Mouse (Mus musculus) G1E (cell line): ENCODE data around the gene Cysltr2.

Experiments
- CTCF ChIP-seq: IDR thresholded peaks from 2 replicates; pipeline ENCODE4 v1.5.1; 2012; ENCODE audit warnings: low read depth, low read length, inconsistent platforms, mixed read lengths
- GATA1 ChIP-seq: IDR thresholded peaks from 2 replicates; pipeline ENCODE4 v1.6.1; 2012; ENCODE audit warnings: borderline replicate concordance, low read length, inconsistent platforms, mixed read lengths
- GATA2 ChIP-seq: IDR thresholded peaks from 2 replicates; pipeline ENCODE4 v1.6.1; 2012; ENCODE audit warnings: low read depth, low read length, inconsistent platforms, borderline replicate concordance
- POLR2AphosphoS5 ChIP-seq: IDR thresholded peaks from 2 replicates; pipeline ENCODE4 v1.6.1; 2012; ENCODE audit warnings: low read depth, low read length, inconsistent platforms; ENCODE audit not compliant: insufficient replicate concordance
- TAL1 ChIP-seq: conservative IDR thresholded peaks from 2 replicates; pipeline ENCODE4 v1.6.1; 2012; ENCODE audit warnings: low read depth, low read length, inconsistent platforms, mixed read lengths

DNA sequence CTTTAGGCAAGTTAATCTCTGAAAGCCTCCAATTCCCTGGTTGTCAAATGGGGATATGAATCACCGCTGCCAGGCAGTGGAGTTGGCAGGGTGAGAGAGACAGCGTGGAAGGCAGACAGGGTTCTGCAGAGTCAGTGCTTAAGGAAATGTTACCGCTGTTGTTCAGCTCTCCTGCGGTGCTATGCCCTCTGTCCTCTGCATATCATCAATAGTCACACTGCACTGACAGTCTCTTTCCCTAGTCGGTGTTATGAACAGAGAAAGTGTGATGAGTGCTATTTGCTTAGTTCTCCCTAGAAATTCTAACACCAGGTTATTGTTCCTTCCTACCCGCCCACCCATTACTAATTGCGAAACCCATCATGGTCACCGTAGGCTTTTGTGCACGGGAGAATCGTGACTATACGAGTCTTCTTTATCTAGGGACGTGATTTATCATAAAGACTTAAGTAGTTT lies 65.9 kb downstream of the Cysltr2 start:
- no peak for TF ChIP-seq CTCF
- no peak for TF ChIP-seq POLR2AphosphoS5
- no peak for TF ChIP-seq TAL1
- no peak for TF ChIP-seq GATA1
- no peak for TF ChIP-seq GATA2
